Mouse (Mus musculus) CH12.LX (cell line): Measurements from ENCODE around the gene Mthfd2l. TPM values are rescaled to one million over a fixed set of nuclear protein-coding genes. Genes with fewer than 3 reads are reported as not detected.
A peak's percentile ranks its signal among the peaks of the same experiment; 100 is the strongest.

ENCODE experiments used
- DNase-seq: peaks from one replicate; pipeline ENCODE4 v3.0.0-alpha.2; 2013; ENCODE audit errors: extremely low read depth
- H3K27ac ChIP-seq: 2 replicates; pipeline ENCODE4 v1.5.1; 2012; ENCODE audit warnings: low read depth, mild to moderate bottlenecking, control low read depth, moderate library complexity; ENCODE audit not compliant: insufficient read depth
- H3K27me3 ChIP-seq: replicated peaks from 2 replicates; pipeline ENCODE3; 2012; ENCODE audit warnings: inconsistent platforms
- H3K36me3 ChIP-seq, 2 experiments: replicated peaks in 1 of 2; 2 replicates each; pipeline versions ENCODE3 to v1.6.1; 2012; ENCODE audit warnings: inconsistent platforms in 1 of 2, low read length in 1 of 2, mild to moderate bottlenecking in 1 of 2, mixed read lengths in 1 of 2, moderate library complexity in 1 of 2; ENCODE audit not compliant: control insufficient read depth in 1 of 2, insufficient read depth in 1 of 2
- H3K4me1 ChIP-seq, 2 experiments: 2 replicates each; pipeline ENCODE4 v1.6.1; 2012; ENCODE audit warnings: inconsistent platforms in 1 of 2, moderate library complexity in 1 of 2; ENCODE audit not compliant: insufficient read depth in 2 of 2, control insufficient read depth in 1 of 2
- H3K4me2 ChIP-seq: 2 replicates; pipeline ENCODE4 v1.6.1; 2012; ENCODE audit warnings: low read depth, mild to moderate bottlenecking, control low read depth; ENCODE audit not compliant: poor library complexity, insufficient read depth, severe bottlenecking
- H3K4me3 ChIP-seq, 3 experiments: fragments of 150-350 bp in 1 of 3; sonication (generic) in 1 of 3; replicated peaks in 1 of 3; 2 replicates each; pipeline versions ENCODE3 to v1.5.1; 2011 to 2012; ENCODE audit warnings: low read depth in 2 of 3, low read length in 2 of 3, mild to moderate bottlenecking in 2 of 3, moderate library complexity in 2 of 3, control low read depth in 1 of 3, improper control_type of control experiment in 1 of 3, inconsistent platforms in 1 of 3, mixed read lengths in 1 of 3; ENCODE audit not compliant: poor library complexity in 1 of 3
- H3K79me2 ChIP-seq: replicated peaks from 2 replicates; pipeline ENCODE4 v1.6.1; 2012; ENCODE audit warnings: mild to moderate bottlenecking, moderate library complexity; ENCODE audit not compliant: control insufficient read depth, poor library complexity, insufficient read depth, severe bottlenecking; ENCODE audit errors: extremely low read depth
- H3K9ac ChIP-seq: 2 replicates; pipeline ENCODE4 v1.6.1; 2012; ENCODE audit warnings: low read depth, mild to moderate bottlenecking, control low read depth, moderate library complexity; ENCODE audit not compliant: insufficient read depth
- H3K9me3 ChIP-seq: replicated peaks from 2 replicates; pipeline ENCODE3; 2012; ENCODE audit warnings: low read length, inconsistent platforms, mixed read lengths
- CHD1 ChIP-seq: IDR thresholded peaks from 2 replicates; pipeline ENCODE4 v1.6.1; 2012; ENCODE audit warnings: low read depth, low read length, improper control_type of control experiment, inconsistent platforms
- CTCF ChIP-seq, 2 experiments: IDR thresholded peaks in 1 of 2; conservative IDR thresholded peaks in 1 of 2; 2 replicates each; pipeline ENCODE4 v1.5.1; 2011 to 2012; ENCODE audit warnings: low read depth in 2 of 2, low read length in 2 of 2, improper control_type of control experiment in 1 of 2, inconsistent platforms in 1 of 2, mild to moderate bottlenecking in 1 of 2, moderate library complexity in 1 of 2
- E2F4 ChIP-seq: IDR thresholded peaks from 2 replicates; pipeline ENCODE4 v1.6.1; 2011; ENCODE audit warnings: low read depth, low read length, improper control_type of control experiment; ENCODE audit not compliant: insufficient replicate concordance
- HCFC1 ChIP-seq: IDR thresholded peaks from 2 replicates; pipeline ENCODE4 v1.6.1; 2012; ENCODE audit warnings: low read depth, mild to moderate bottlenecking, inconsistent platforms, low read length, improper control_type of control experiment
- JUN ChIP-seq: IDR thresholded peaks from 2 replicates; pipeline ENCODE4 v1.6.1; 2011; ENCODE audit warnings: low read depth, mild to moderate bottlenecking, low read length, improper control_type of control experiment, moderate library complexity; ENCODE audit not compliant: insufficient read depth
- KAT2A ChIP-seq: IDR thresholded peaks from 2 replicates; pipeline ENCODE4 v1.6.1; 2012; ENCODE audit warnings: low read length, improper control_type of control experiment, inconsistent platforms; ENCODE audit not compliant: insufficient replicate concordance
- MAZ ChIP-seq: IDR thresholded peaks from 2 replicates; pipeline ENCODE4 v1.6.1; 2012; ENCODE audit warnings: low read depth, mild to moderate bottlenecking, inconsistent platforms, low read length, improper control_type of control experiment, moderate library complexity
- MEF2A ChIP-seq: IDR thresholded peaks from 2 replicates; pipeline ENCODE4 v1.6.1; 2014; ENCODE audit warnings: low read depth, mild to moderate bottlenecking, inconsistent platforms, low read length, improper control_type of control experiment, borderline replicate concordance
- MXI1 ChIP-seq: IDR thresholded peaks from 2 replicates; pipeline ENCODE4 v1.6.1; 2011; ENCODE audit warnings: mild to moderate bottlenecking, low read depth, low read length, improper control_type of control experiment
- NELFE ChIP-seq: IDR thresholded peaks from 2 replicates; pipeline ENCODE4 v1.6.1; 2011; ENCODE audit warnings: low read depth, low read length, improper control_type of control experiment
- NRF1 ChIP-seq: IDR thresholded peaks from 2 replicates; pipeline ENCODE4 v1.6.1; 2014; ENCODE audit warnings: low read depth, mild to moderate bottlenecking, inconsistent platforms, low read length, improper control_type of control experiment, moderate library complexity
- POLR2AphosphoS2 ChIP-seq: IDR thresholded peaks from 2 replicates; pipeline ENCODE4 v1.6.1; 2011; ENCODE audit warnings: low read depth, low read length, improper control_type of control experiment
- RAD21 ChIP-seq: IDR thresholded peaks from 2 replicates; pipeline ENCODE4 v1.6.1; 2011; ENCODE audit warnings: low read depth, mild to moderate bottlenecking, low read length, improper control_type of control experiment, moderate library complexity
- SMC3 ChIP-seq: IDR thresholded peaks from 2 replicates; pipeline ENCODE4 v1.6.1; 2011; ENCODE audit warnings: low read depth, low read length, improper control_type of control experiment
- TCF12 ChIP-seq: IDR thresholded peaks from 2 replicates; pipeline ENCODE4 v1.6.1; 2014; ENCODE audit warnings: low read depth, mild to moderate bottlenecking, inconsistent platforms, low read length, improper control_type of control experiment
- USF1 ChIP-seq: IDR thresholded peaks from 2 replicates; pipeline ENCODE4 v1.6.1; 2014; ENCODE audit warnings: low read depth, mild to moderate bottlenecking, inconsistent platforms, low read length, improper control_type of control experiment
- ZC3H11A ChIP-seq: IDR thresholded peaks from 2 replicates; pipeline ENCODE4 v1.6.1; 2012; ENCODE audit warnings: low read depth, mild to moderate bottlenecking, inconsistent platforms, low read length, improper control_type of control experiment
- ZKSCAN1 ChIP-seq: IDR thresholded peaks from 2 replicates; pipeline ENCODE4 v1.6.1; 2012; ENCODE audit warnings: low read depth, inconsistent platforms, low read length, improper control_type of control experiment, borderline replicate concordance
- ZMIZ1 ChIP-seq: IDR thresholded peaks from 2 replicates; pipeline ENCODE4 v1.6.1; 2012; ENCODE audit warnings: low read depth, mild to moderate bottlenecking, inconsistent platforms, low read length, improper control_type of control experiment
- ZNF384 ChIP-seq: IDR thresholded peaks from 2 replicates; pipeline ENCODE4 v1.6.1; 2012; ENCODE audit warnings: low read depth, low read length, improper control_type of control experiment, inconsistent platforms
- dilution Hi-C: fragments of 300-500 bp; cut with MboI; formaldehyde crosslinking; loops from 2 replicates; pipeline ENCODE4 v1.14.3; 2020; ENCODE audit warnings: low sequenced_read_pairs; ENCODE audit not compliant: extremely low pct_unique_long_range_greater_than_20kb, extremely low pct_ligation_motif_present
- in situ Hi-C: fragments of 300-500 bp; cut with MboI; formaldehyde crosslinking; loops from 3 replicates; pipeline ENCODE4 v1.14.3; 2019; ENCODE audit warnings: low sequenced_read_pairs, low pct_ligation_motif_present, low pct_unique_long_range_greater_than_20kb, mixed read lengths
- polyA plus RNA-seq: library from polyadenylated mRNA; unstranded; fragments of >175 nt; gene quantifications from 2 replicates; pipeline ENCODE4 v1.2.1, GENCODE M21; 2012; ENCODE audit warnings: low read depth; ENCODE audit not compliant: insufficient read length
- total RNA-seq, 2 experiments: library from RNA; depleted of rRNA; stranded (reverse); fragments of 300-350 nt in 1 of 2; fragments of >200 nt in 1 of 2; gene quantifications; 2 replicates each; pipeline ENCODE4 v1.2.3; 2012 to 2014

Gene Mthfd2l
- total and polyA plus RNA-seq, 3 experiments: 1.2 to 5.5 (median 3.7) TPM

DNA sequence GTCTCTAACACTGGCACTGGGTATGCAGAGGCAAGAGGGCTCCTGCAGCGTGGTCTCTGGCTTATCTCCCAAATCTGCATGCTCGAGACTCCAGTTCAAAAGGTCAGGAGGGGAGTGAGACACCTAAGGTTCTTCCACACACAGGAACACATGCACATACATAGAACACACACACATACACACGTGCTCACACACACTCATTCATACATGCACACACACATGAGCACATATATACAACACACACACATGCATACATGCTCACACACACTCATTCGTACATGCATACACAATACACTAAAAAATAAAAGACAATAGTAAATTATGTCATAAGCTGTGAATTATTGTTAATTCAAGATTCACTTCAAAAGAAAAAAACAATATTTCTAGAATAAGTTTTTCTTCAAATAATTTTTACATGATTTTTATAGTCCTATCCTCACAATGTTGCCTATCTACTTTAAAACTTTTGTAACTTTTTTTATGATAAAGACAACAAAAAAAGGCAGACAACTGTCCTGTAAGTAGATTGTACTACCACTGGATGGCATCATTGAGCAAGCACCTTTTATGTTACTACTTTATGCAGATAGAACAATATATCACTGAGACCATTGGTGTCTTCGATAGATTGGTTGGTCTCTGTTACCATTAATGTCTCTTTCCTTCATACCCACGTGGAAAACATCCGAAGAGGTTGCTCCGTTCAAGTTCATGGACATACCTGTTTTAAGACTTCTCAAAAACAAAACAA lies 22.0 kb downstream of the Mthfd2l start:
- TF ChIP-seq POLR2AphosphoS2: no peak
- TF ChIP-seq JUN: no peak
- TF ChIP-seq USF1: no peak
- no peak for TF ChIP-seq ZMIZ1
- no peak for TF ChIP-seq TCF12
- peak in 1 of 2 experiments; percentile 60; a peak in 2 of 4 replicates for TF ChIP-seq CTCF (conservative IDR thresholded peaks at IDR 0.05 in 1 of 2, IDR thresholded peaks at IDR 0.05 in 1 of 2; ENCODE audit: low read depth in 2 of 2, low read length in 2 of 2)
- TF ChIP-seq RAD21: peak; percentile 29
- TF ChIP-seq E2F4: no peak
- no peak for TF ChIP-seq ZKSCAN1
- TF ChIP-seq HCFC1: no peak
- no peak for TF ChIP-seq KAT2A
- no peak for TF ChIP-seq MAZ
- TF ChIP-seq CHD1: no peak
- peak; percentile 38 for TF ChIP-seq SMC3
- no peak for TF ChIP-seq MEF2A
- TF ChIP-seq NRF1: no peak
- no peak overlapping the region for H3K4me3 ChIP-seq
- in situ Hi-C loops: no loop called here
- no peaks in the 10 kb centered on the region for H3K36me3 ChIP-seq
- H3K27ac ChIP-seq: no peak overlapping the region
- no peak for DNase-seq
- H3K9ac ChIP-seq: no peak overlapping the region
- no peaks in the 10 kb centered on the region for H3K27me3 ChIP-seq
- H3K4me2 ChIP-seq: no peak overlapping the region
- no peaks in the 10 kb centered on the region for H3K9me3 ChIP-seq
- H3K79me2 ChIP-seq: no peaks in the 10 kb centered on the region
- H3K4me1 ChIP-seq: no peaks in the 10 kb centered on the region
- dilution Hi-C loops: no loop called here

GRCm38 (mm10) chr5:90964316-90964715 lies 33.4 kb downstream of the Mthfd2l start:
- H3K27ac ChIP-seq: no peak overlapping the region
- TF ChIP-seq ZMIZ1 (no peak), ZC3H11A (no peak), CTCF (conservative IDR thresholded peaks at IDR 0.05 in 1 of 2, IDR thresholded peaks at IDR 0.05 in 1 of 2; ENCODE audit: low read depth in 2 of 2, low read length in 2 of 2) (peak; percentile 43 to 70), ZNF384 (no peak), MXI1 (no peak), NELFE (0 out of 2 replicates have a peak, but pooled peaks have one; percentile 23), KAT2A (no peak), SMC3 (peak; percentile 58), RAD21 (peak; percentile 19; the same call in 1 of the 2 replicates), HCFC1 (no peak)
- H3K4me3 ChIP-seq: no peak overlapping the region
- dilution Hi-C loops: no loop called here
- H3K4me2 ChIP-seq: no peak overlapping the region
- H3K4me1 ChIP-seq: peaks cover 3 to 10% of the 10 kb centered on the region in 2 experiments
- no peak overlapping the region for H3K9ac ChIP-seq
- no peaks in the 10 kb centered on the region for H3K36me3 ChIP-seq
- peak; percentile 34 for DNase-seq
- H3K27me3 ChIP-seq: no peaks in the 10 kb centered on the region
- in situ Hi-C loops: no loop called here
- H3K9me3 ChIP-seq: no peaks in the 10 kb centered on the region
- no peaks in the 10 kb centered on the region for H3K79me2 ChIP-seq
